Mouse (Mus musculus) liver, adult 2 months (tissue): ENCODE results near the gene Pear1.
A peak's percentile ranks its signal among the peaks of the same experiment; 100 is the strongest.

Source experiments
- CTCF ChIP-seq: fragments of 200-500 bp; IDR thresholded peaks from 2 replicates; pipeline ENCODE4 v1.5.1; 2011; ENCODE audit warnings: low read depth, low read length, control low read depth
- POLR2A ChIP-seq: fragments of 200-500 bp; IDR thresholded peaks from 2 replicates; pipeline ENCODE4 v1.6.1; 2011; ENCODE audit warnings: low read length, control low read depth; ENCODE audit not compliant: insufficient read depth; ENCODE audit errors: extremely low read depth

- TF ChIP-seq POLR2A (no peak), CTCF (peak; percentile 90)
Measured at GRCm38 (mm10) chr3:87749036-87749435, 75.1 kb downstream of the Pear1 start.
